Mouse (Mus musculus) adrenal gland, adult 18-20 months (tissue): ENCODE results near the gene Olfr643. TPM values are rescaled to one million over a fixed set of nuclear protein-coding genes. Genes with fewer than 3 reads are reported as not detected.

Source experiments
- DNase-seq, 2 experiments: peaks; one replicate each; pipeline ENCODE4 v3.0.0; 2021 to 2022; ENCODE audit warnings: low spot score in 2 of 2
- long read RNA-seq, 2 experiments: library from polyadenylated mRNA; stranded (forward); transcript quantifications; one replicate each; pipeline ENCODE4 v2.0.0; 2021
- total RNA-seq, 2 experiments: library from RNA; stranded (reverse); gene quantifications; 1 replicate in 1 of 2; 2 replicates in 1 of 2; pipeline ENCODE4 v1.2.3; 2021

The Olfr643 gene
- total RNA-seq: not detected
- long read RNA-seq, experiment 1: 0 reads
- long read RNA-seq, experiment 2: 0 reads

DNA sequence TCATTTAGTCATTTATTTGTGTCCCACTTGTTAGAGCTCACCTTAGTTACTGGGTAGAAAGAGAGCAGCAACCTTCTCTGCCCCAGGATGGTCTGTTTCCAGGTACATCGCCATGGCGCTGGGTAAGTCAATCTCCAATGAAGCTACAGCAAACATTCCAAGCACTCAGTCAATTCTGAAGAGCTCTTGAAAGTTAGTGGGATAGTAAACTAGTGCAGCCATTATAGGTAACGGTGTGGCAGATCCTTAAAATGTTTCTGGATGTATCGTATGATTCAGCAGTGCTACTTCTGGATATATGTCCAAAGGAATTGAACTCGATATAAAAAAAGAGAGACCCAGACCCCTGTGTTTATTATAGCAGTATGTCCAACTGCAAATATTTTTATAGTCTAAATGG is at the start of gene Olfr643:
Gene Olfr643, minus strand, starts transcription at position 101 of the 400 bp plus-strand sequence.
- DNase-seq: no peak

DNA sequence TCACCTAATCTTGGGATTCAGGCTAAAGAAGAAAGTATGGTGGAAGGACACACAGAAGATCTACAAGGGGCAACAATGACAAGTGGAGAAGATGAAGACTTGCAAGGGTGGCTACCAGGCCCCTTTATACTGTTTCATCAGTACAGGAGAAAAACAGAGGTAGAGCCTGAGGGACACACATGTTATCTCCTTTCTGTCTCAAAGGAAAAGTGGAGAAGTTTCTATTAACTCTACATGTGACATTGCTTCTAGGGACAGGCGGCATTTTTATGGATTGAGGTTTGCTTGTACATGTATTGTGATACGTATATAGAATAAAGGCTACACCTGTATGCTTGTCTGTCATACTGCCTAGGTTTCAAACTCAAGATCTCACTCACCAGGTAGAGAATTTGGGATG is 46.1 kb upstream of the Olfr643 start, which contains the start of gene Olfr648:
Gene Olfr648, minus strand, starts transcription at position 101 of the 400 bp plus-strand sequence.
- DNase-seq: no peak

DNA sequence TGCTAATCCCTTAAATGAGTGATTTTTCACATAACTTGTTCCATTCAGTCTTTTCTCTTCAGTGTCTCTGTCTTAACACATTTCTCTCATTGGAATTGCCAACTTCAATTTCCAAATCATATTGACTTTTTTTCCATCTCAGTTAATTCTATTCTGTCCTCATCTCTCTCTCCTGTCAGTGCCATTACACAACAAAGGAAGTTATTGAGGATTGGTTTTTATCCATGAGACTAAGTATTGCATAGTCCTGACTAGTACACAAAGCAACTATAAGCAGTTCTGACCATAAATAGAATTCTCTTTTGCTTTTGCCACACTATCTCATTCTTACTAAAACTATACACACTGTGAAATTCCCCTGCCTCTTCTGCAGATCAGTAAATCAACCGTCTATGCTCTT is 41.9 kb upstream of the Olfr643 start:
- no peak for DNase-seq

DNA sequence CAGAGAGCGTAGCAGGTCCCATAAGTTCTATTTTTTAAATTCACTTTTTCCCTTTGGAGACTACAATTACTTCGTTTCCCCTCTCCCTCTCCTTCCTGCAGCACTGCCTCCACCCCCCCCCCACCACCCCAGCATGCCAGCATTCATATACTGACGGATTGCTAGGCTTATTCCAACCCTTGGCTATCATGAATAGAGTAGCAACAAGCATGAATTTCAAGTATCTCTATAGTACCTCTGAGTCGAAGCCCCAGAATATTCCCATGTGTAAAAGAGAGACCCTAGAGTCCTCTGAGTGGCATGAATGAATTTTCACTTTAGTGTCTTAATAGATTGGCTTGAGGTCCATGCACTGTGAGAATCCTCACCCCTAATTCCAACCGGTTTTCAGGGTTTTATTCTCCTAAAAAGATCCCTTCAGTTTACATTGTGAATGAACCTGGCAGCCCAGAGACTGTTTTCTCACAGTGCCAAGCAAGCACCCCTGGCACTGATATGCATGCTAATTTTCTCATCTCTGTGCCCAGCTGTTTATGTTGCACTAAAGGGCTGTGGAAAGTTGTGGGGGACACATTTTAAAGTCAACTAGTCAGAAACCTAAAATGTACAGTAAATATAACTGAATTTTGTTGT is 41.3 kb upstream of the Olfr643 start:
- no peak for DNase-seq

DNA sequence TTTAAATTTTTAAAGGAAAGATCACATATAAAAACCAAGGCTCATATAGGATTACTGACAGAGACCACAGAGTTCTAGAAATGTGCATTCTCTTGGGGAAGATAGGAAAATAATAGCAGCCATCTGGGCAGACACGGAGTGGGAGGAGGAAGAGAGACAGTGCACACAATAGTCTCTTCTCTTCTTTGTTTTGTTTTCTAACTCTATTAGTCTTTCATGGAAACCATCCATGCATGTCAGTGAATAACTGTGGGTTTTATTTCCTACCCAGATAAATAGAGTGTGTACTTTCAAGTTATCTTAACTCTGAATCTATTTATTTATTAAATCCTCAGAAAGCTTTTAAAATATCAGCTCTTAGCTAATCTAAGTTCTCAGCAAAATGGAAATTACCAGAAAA is 37.9 kb upstream of the Olfr643 start:
- no peak for DNase-seq

DNA sequence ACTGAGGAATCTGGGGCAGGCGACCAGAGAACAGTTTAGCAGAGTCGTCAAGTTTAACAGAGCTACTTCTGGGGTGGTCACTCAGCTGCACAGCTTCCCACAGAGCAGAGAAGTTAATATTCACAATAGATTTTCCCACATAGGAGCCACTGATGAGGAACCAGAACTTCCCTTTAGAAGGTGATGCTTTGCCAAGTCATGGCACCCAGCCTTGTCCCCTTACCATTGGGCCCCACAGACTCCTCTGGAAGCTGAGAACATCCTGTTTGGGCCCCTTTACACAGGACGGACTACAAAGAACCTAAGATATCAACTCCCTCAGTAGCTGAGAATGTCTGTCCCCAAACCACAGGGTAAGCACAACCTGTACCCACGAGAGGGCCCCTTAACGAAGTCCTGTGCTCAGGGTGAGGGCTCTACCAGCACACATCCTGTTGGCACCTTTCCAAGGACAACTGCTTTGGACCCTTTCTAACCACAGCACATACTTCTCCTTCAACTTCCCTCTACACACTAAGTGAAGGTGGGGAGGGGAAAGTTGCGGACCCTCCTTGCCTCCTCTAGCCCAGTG is 32.5 kb upstream of the Olfr643 start:
- no peak for DNase-seq

DNA sequence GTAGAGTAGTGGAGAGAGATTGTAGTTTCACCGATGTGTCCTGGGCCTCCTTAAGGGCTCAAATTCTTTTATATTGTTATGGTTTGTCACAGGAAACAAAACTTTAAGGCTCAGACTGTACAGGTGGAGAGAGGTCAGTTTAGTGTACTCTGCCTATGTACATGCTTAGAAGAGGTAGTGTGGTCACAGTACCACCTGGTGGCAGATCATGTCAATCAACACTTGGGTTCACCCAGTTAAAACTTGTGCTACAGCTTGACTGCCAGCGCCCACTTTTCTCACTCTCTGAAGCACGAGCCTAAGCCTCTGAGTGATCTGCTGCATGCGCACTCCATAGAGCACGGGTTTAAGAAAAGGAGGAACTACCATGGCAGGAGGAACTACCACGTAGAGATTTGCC is 29.9 kb upstream of the Olfr643 start:
- DNase-seq: no peak

DNA sequence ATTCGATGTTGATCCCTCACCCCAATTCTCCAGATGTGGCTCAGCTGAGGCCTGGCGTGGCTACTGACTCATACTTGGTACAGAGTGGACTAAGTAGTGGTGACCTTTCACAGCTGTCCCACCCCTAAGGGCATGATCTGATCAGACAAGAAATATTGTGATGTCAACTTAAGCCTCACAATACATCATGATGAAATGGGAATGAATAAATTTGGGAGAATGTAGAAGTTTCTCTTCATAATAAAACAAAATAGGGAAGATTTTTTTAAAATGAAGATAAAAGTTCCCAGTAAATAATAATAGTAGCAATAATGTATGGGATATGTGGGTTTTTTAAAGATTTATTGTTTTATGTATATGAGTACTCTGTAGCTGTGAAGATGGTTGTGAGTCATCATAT is 13.3 kb upstream of the Olfr643 start, which contains the start of gene Ubqlnl:
Gene Ubqlnl, minus strand, starts transcription at position 101 of the 400 bp plus-strand sequence.
- no peak for DNase-seq

DNA sequence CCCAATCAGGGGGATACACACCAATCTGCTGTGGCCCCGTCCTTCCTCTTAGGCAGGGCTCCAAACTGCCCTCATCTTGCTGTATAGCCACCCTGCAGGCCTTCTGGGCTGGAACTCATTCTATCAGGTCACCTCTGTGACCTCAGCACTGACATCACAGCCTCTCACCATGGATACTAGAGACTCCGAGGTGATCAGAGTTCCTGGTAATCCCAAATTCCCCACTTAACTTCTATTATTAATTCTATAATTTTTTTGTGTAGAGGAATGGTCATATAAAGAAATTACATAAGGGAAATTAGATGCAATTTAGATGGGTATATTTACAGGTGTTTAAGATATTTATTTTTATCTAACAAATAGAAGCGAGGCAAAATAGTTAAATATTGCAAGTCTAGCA is 6.0 kb upstream of the Olfr643 start, which contains the start of gene Ubqln3:
Gene Ubqln3, minus strand, starts transcription at position 101 of the 400 bp plus-strand sequence.
- no peak for DNase-seq

DNA sequence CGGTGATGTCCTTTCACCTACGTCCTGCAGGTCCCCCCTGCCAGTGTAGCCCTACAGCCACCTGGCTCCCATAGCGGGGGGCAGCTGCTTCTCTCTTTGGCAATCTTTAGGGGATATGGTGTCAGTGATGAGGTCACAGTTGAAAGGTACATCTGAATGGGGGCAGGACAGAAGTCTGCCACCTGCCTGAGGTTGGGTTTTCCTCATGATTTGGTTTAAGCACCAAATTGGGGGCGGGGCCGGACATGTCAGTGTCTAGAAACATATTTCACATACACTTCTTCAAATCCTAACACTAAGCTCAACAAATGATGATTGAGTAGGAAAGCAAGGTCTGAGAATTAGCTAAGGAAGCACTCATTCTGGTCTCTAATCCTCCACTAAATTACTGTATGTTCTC is 7.5 kb downstream of the Olfr643 start, which contains the start of gene Ubqln5:
Gene Ubqln5, minus strand, starts transcription at position 101 of the 400 bp plus-strand sequence.
- no peak for DNase-seq

DNA sequence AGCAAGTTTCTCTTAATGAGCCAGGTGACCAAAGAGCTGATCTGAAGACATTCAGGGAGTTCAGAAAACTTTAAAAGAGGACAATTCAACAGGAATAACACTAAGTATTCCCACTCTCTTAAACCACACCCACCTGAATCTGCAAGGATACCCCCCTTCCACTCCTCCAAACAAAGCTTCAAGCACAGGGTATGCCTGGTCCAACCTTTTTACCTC is 32.5 kb downstream of the Olfr643 start, which contains the start of gene Olfr646:
Gene Olfr646, plus strand, starts transcription at position 117 of the 216 bp plus-strand sequence.
- no peak for DNase-seq

DNA sequence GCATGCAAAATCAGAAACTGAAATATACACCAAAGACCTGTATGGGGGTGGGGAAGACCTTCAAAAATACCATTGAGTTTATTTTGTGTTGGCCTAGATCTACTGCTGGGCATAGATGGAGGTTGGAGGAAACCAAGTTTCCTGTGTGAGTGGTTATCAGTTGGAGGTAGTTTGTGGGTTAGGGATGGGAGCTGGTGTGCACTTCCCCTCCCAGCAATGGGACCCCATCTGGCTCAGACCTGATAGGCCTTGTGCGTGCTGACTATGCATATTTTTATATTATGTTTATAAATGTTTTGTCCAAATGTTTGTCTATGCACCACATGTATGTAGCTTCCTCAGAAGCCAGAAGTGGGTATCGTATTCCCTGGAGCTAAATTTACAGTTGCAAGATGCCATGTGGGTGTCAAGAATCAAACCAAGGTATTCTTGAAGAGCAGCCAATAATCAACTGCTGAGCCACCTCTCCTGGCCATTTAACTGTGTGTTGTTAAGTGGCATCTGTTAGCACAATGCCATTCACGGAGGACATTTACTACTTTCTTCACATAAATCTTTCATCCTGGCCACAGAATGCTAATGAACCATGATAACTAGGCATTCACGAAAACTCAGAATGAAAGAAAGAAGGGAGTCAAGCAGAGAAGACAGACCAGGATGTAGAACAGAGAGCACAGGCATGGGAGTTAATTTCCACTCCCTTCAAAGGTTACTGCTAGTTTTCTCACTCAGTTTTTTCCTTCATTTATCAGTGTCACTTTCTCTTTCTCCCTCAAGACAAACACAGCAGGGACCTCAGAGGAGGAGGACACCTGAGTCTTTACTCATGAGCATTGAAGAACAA is 33.1 kb downstream of the Olfr643 start:
- no peak for DNase-seq

DNA sequence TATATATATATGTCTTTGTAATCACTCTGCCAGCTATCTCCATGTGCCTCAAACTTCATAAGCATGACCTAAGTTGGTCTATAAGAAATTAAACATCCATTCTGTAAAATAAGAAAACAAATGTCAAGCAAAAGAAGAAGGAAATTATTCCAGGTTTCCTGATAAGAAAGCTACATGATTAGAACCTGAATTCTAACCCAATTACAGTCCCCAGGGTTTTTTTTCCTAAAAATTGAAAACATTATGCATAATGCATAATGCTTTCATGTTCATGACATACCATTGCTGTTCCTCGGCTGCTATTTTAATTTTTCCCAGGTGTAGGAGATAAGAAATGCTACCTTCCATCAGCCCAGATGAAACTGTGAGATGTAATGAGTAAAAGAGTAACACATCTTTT is 51.8 kb downstream of the Olfr643 start, which contains the start of gene Olfr645:
Gene Olfr645, minus strand, starts transcription at position 101 of the 400 bp plus-strand sequence.
- no peak for DNase-seq

DNA sequence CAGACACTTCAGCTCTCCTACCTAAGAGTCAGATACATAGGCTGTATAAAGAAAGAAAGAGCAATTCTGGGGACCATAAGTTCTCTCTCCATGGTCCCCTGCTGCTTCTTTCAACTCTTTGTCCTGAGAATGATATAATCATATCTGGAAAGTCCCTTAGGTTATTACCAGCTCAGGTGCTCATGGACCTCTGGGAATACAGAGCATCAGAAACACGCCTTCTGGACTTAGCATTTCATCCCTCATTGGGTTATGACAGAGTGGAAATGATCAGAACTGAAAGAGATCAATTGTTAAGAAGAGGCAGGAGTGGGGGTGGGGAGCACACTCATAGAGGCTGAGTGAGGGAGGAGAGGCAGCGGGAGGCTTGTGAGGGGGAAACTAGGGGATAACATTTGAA is 65.4 kb downstream of the Olfr643 start, which contains the start of gene Olfr644:
Gene Olfr644, minus strand, starts transcription at position 101 of the 400 bp plus-strand sequence.
- no peak for DNase-seq

DNA sequence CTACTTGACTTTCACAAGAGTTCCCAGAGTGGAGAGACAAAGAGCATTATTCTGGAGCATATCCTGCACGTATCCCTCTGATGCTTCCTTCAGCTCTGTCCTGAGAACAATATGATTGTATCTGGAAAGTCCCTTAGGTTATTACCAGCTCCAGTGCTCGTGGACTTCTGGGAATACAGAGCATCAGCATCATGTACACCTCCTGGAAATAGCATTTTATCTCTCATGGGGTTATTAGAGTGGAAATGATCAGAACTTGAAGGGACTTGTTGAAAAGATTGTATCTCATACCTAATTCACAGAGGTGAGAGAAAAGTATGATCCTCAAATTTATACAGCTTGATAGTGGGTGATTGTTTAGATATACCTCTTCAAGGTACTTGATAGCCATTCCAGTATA is 75.9 kb downstream of the Olfr643 start, which contains the start of gene 4930516K23Rik:
Gene 4930516K23Rik, minus strand, starts transcription at position 101 of the 400 bp plus-strand sequence.
- DNase-seq: no peak

DNA sequence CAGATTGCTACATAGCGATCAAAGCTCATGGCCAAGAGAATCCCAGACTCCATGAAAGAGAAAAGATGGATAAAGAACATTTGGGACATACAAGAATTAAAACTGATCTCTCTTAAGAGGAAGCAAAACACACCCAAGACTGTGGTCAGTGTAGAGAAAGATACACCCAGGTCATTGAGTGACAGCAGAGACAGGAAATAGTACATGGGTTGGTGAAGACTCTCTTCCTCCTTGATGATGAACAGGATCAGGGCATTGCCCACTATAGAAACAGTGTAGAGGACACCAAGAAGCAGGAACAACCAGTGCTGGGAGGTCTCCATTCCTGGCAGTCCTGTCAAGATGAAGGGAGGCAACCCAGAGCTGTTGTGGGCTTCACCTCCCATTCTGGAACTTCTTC is 78.0 kb downstream of the Olfr643 start:
- DNase-seq: no peak

DNA sequence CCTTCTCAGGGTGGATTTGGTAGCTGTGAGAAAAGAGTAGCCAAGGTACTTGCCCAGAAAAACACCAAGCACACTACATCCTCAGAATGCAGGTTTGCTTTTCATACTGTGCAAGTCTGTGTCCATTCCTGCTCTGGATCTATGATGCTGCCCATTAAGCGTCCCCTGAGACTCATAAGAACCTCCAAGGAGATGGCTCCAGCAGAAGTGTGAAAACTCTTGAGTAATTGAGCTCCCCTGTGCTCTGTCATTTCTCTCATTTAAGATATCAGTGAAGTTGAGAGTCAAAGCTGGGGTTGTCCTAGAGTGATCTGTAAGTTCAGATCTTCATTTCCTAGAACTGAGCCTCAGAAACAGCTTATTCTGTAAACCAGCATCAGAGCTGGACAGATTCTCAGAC is 84.6 kb downstream of the Olfr643 start, which contains the start of gene Olfr642:
Gene Olfr642, minus strand, starts transcription at position 101 of the 400 bp plus-strand sequence.
- no peak for DNase-seq

DNA sequence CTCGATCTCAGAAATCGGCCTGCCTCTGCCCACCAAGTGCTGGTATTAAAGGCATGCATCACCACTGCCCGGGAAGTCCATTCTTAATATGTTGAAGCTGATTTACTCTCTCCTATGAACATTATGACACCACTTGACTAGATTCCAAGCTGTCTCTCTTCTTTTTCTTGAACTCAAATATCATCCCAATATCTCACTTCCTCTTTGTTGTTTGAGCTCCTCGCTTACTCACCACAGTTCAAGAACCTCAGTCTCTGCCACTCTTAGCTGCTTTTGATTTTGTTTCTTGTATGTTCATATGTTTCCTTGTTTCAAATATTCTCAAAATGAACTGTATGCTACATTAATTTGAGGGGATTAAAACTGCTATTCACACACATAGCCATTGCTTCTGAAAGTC is 86.5 kb downstream of the Olfr643 start:
- DNase-seq: no peak

DNA sequence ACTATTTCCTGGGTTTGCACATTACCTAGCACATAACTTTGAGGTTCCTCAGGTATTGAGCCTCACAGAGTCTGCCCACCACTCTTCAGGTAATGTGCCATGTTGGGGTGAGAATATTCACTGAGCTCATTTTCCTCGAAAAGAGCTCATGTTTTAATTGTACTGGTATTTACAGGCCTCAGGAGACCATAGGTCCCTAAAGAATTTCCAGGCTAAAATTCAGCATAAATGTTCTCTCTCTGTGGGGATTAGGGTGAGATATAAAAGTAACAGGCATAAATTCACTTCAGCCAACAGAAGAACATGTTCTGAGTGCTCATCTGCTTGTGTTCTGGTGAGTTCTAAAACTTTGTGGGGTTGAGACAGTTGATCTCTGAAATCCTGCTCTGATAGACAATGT is 102.1 kb downstream of the Olfr643 start, which contains the start of gene Olfr641:
Gene Olfr641, plus strand, starts transcription at position 301 of the 400 bp plus-strand sequence.
- no peak for DNase-seq

DNA sequence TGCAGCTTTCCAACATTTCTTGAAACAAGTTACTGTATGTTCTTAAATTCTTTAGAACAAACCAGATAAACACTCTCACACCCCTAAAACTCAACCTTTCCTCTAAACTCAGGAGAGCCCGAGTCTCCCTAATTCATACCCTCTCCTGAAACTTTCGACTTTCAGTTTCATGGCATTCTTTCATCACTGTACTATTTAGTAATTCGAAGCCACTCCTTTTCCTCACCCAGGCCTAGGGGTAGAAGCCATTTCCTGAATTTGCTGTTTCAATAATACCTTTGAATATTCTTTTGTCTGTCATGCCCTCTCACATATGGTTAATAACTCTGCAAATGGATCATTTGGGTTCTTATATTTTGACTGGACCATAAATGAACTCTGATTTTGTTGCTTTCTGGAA is 110.2 kb downstream of the Olfr643 start:
- no peak for DNase-seq

DNA sequence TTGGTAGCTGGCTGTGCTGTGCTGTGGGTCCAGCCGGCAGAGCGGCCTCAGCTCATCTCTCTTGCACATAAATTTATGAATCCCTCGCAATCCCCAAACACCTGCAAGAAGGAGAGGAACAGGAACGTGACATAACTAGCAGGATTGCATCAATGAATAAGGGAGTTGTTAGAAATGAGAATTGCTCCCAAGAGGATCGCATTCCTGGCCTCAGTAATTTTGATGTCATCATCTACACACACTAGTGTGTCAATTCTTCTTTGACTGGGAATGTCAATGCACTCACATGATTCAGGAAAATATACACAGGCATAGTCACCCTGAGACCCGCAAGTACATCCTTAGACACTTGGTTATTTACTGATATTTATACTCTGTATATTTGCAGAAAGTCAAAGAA is 111.7 kb downstream of the Olfr643 start, which contains the start of gene Olfr640:
Gene Olfr640, minus strand, starts transcription at position 101 of the 400 bp plus-strand sequence.
- no peak for DNase-seq
